16 mouse cellular contexts compared by ENCODE assay signal in the genomic region with DNA sequence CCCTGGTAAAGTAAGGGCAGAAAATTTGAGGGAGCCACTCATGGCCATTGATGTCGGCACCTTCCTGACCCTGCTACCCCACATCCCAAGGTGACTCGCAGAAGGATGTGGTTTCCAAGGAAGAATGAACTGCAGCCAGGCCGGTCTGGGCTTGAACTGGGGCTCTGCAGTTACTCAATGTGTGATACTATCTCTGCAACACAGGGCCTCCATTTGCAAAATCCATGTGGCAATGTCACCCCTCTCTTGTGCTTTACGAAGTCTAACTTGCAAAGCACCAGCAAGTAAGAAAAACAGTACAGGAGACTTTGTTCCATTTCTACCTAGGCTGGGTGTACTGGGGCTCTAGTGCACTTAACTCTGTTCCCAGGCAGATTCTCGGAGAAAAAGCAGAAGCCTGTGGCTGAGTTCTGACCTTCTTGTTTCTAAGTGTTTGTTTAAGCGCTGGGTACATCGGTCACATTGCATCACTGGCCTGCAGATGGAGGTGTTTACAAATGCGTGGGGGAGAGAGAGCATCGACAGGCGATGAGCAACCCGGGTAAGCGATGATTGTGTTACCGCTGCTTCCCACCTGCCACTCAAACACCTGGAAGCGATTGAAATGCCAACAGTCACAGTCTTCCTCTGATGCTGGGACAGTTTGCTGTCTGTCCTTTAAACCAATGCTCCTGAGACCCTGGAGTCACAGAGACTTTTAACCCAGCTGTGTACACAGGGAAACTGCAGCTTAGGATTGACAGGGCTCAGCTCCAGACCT. TPM values are rescaled to one million over a fixed set of nuclear protein-coding genes. Genes with fewer than 3 reads are reported as not detected.
A peak's percentile ranks its signal among the peaks of the same experiment; 100 is the strongest.
DNase-seq lines count a peak whose midpoint lies in the region; ATAC-seq and TF ChIP-seq lines count a peak whose summit lies in the region.
"Had no signal": no experiment of that assay in that cellular context is flagged by ENCODE, and none has a peak within 500 bp of the region (broad histone marks: within the 10 kb centered on the region; RNA-seq: fewer than 3 reads in every experiment).

No protein-coding gene starts in this region.

- H3K4me3 ChIP-seq in layer of hippocampus, adult 2 months: no peak overlapping the region
- no peak overlapping the region for H3K4me3 ChIP-seq in intestine, embryonic 16.5 days (ENCODE audit: low read length)
- H3K4me3 ChIP-seq: forebrain, embryonic 13.5 days; limb, embryonic 10.5 days had no signal

- no peak for DNase-seq in layer of hippocampus, adult 2 months (ENCODE audit: low spot score in 2 of 2)
- no peak for DNase-seq in layer of hippocampus, postnatal 25 days (ENCODE audit: extremely low spot score in 1 of 2, low spot score in 1 of 2)
- DNase-seq in frontal cortex, adult 2 months (ENCODE audit: extremely low spot score in 1 of 2, low spot score in 1 of 2): no peak
- DNase-seq in thymus, postnatal 25 days: no peak
- no peak for DNase-seq in gastrocnemius, postnatal 14 days
- DNase-seq: adrenal gland, postnatal 36 days; cerebellum, adult 18-20 months; gastrocnemius, postnatal 36 days; heart, postnatal 10 days; lung, postnatal 14 days; thymus, adult 18-20 months had no signal

- ATAC-seq in common myeloid progenitor, adult 5-6 weeks (replicated peaks; ENCODE audit: low read depth, poor library complexity, severe bottlenecking): peak; percentile 34; the same call in 1 of the 2 replicates
- peak; percentile 79 for ATAC-seq in intestine, embryonic 16.5 days
- peak; percentile 55 for ATAC-seq in megakaryocyte, adult 5-6 weeks (ENCODE audit: poor library complexity, severe bottlenecking)
- ATAC-seq: forebrain, embryonic 13.5 days had no signal

- H3K4me2 ChIP-seq in intestine, embryonic 16.5 days (ENCODE audit: low read depth, low read length): no peak overlapping the region
- H3K4me2 ChIP-seq: forebrain, embryonic 13.5 days had no signal

- no peak overlapping the region for H3K27ac ChIP-seq in layer of hippocampus, adult 2 months
- no peak overlapping the region for H3K27ac ChIP-seq in intestine, embryonic 16.5 days (ENCODE audit: low read length)
- H3K27ac ChIP-seq: forebrain, embryonic 13.5 days; limb, embryonic 10.5 days had no signal

- 0 out of 2 replicates have a peak, but pooled peaks have one; percentile 6 for TF ChIP-seq CTCF in layer of hippocampus, adult 2 months (conservative IDR thresholded peaks at IDR 0.05)

- intact Hi-C loops in gastrocnemius, postnatal 14 days (cut with DNase I; ENCODE audit: low total_unique reads): no loop called here

- 33% methylated on average over 14 of the region's 14 CpGs for WGBS in intestine, embryonic 16.5 days

- H3K9me3 ChIP-seq in intestine, embryonic 16.5 days (ENCODE audit: control insufficient read depth, low read length): no peaks in the 10 kb centered on the region
- H3K9me3 ChIP-seq: forebrain, embryonic 13.5 days; limb, embryonic 10.5 days had no signal

- H3K4me1 ChIP-seq in intestine, embryonic 16.5 days (ENCODE audit: control insufficient read depth, insufficient read depth, low read length): no peaks in the 10 kb centered on the region
- H3K4me1 ChIP-seq: forebrain, embryonic 13.5 days; limb, embryonic 10.5 days had no signal

- no peaks in the 10 kb centered on the region for H3K27me3 ChIP-seq in intestine, embryonic 16.5 days (replicated peaks; ENCODE audit: control insufficient read depth, insufficient read depth, low read length)
- H3K27me3 ChIP-seq: forebrain, embryonic 13.5 days had no signal

- H3K36me3 ChIP-seq in intestine, embryonic 16.5 days (ENCODE audit: control insufficient read depth, insufficient read depth, low read length): no peaks in the 10 kb centered on the region
- H3K36me3 ChIP-seq: limb, embryonic 10.5 days had no signal

- H3K9ac ChIP-seq in intestine, embryonic 16.5 days (ENCODE audit: low read depth, low read length): no peak overlapping the region
- H3K9ac ChIP-seq: forebrain, embryonic 13.5 days had no signal

RNA-seq across cellular contexts. Expression of gene Serpina11, which starts 0.8 kb away (rescaled TPM):
- not detected for total RNA-seq in layer of hippocampus, adult 2 months (2021)
- not detected for total RNA-seq in layer of hippocampus, postnatal 25 days (2021)
- not detected in 2 replicates for total RNA-seq in common myeloid progenitor, adult 5-6 weeks (2017)
- 0.09 and 0.38 TPM in 2 replicates for polyA plus RNA-seq in intestine, embryonic 16.5 days (2015; fragmentation: Nextera tagmentation; extraction: Ambion mirVana)
- total RNA-seq in megakaryocyte, adult 5-6 weeks (2015): 0.22 and 0.34 TPM in 2 replicates
- total RNA-seq in megakaryocyte, adult 5-6 weeks (2017): 0.77 and 1.3 TPM in 2 replicates
- polyA plus RNA-seq in frontal cortex, adult 2 months (2012; rRNA removed): not detected in 2 replicates
- not detected for total RNA-seq in gastrocnemius, postnatal 14 days (2021)
- total RNA-seq: adrenal gland, postnatal 36 days; gastrocnemius, postnatal 36 days; heart, postnatal 10 days had no signal
- polyA plus RNA-seq: forebrain, embryonic 13.5 days; limb, embryonic 10.5 days had no signal

RNA-seq across cellular contexts. Expression of gene Serpina9, which starts 24.6 kb away (rescaled TPM):
- not detected for total RNA-seq in layer of hippocampus, adult 2 months (2021)
- under 1 TPM; 0.17 to 0.23 TPM for total RNA-seq in layer of hippocampus, postnatal 25 days (2021)
- total RNA-seq in common myeloid progenitor, adult 5-6 weeks (2017): not detected in 2 replicates
- 0.04 TPM in 1 of 2 replicates, not detected in the other for polyA plus RNA-seq in intestine, embryonic 16.5 days (2015; fragmentation: Nextera tagmentation; extraction: Ambion mirVana)
- not detected in 2 replicates for total RNA-seq in megakaryocyte, adult 5-6 weeks (2015)
- total RNA-seq in megakaryocyte, adult 5-6 weeks (2017): not detected in 2 replicates
- polyA plus RNA-seq in frontal cortex, adult 2 months (2012; rRNA removed): 1.5 TPM in 2 replicates
- total RNA-seq in gastrocnemius, postnatal 14 days (2021): not detected
- total RNA-seq: adrenal gland, postnatal 36 days; gastrocnemius, postnatal 36 days; heart, postnatal 10 days had no signal
- polyA plus RNA-seq: forebrain, embryonic 13.5 days; limb, embryonic 10.5 days had no signal

RNA-seq across cellular contexts. Expression of gene Serpina1e, which starts 30.2 kb away (rescaled TPM):
- not detected for total RNA-seq in layer of hippocampus, adult 2 months (2021)
- not detected for total RNA-seq in layer of hippocampus, postnatal 25 days (2021)
- not detected in 2 replicates for total RNA-seq in common myeloid progenitor, adult 5-6 weeks (2017)
- 49.8 and 59.2 TPM in 2 replicates for polyA plus RNA-seq in intestine, embryonic 16.5 days (2015; fragmentation: Nextera tagmentation; extraction: Ambion mirVana)
- total RNA-seq in megakaryocyte, adult 5-6 weeks (2015): not detected in 2 replicates
- total RNA-seq in megakaryocyte, adult 5-6 weeks (2017): not detected in 2 replicates
- polyA plus RNA-seq in frontal cortex, adult 2 months (2012; rRNA removed): 0.34 TPM in 1 of 2 replicates, not detected in the other
- not detected for total RNA-seq in gastrocnemius, postnatal 14 days (2021)
- total RNA-seq: gastrocnemius, postnatal 36 days; heart, postnatal 10 days had no signal
- polyA plus RNA-seq: forebrain, embryonic 13.5 days; limb, embryonic 10.5 days had no signal

RNA-seq across cellular contexts. Expression of gene Serpina12, which starts 55.3 kb away (rescaled TPM):
- under 1 TPM in 1 of 2 experiments, not detected in 1; 0.13 TPM for total RNA-seq in layer of hippocampus, adult 2 months (2021)
- total RNA-seq in layer of hippocampus, postnatal 25 days (2021): not detected
- total RNA-seq in common myeloid progenitor, adult 5-6 weeks (2017): 0.05 TPM in 1 of 2 replicates, not detected in the other
- not detected in 2 replicates for polyA plus RNA-seq in intestine, embryonic 16.5 days (2015; fragmentation: Nextera tagmentation; extraction: Ambion mirVana)
- 0.05 and 0.07 TPM in 2 replicates for total RNA-seq in megakaryocyte, adult 5-6 weeks (2015)
- total RNA-seq in megakaryocyte, adult 5-6 weeks (2017): not detected in 2 replicates
- not detected in 2 replicates for polyA plus RNA-seq in frontal cortex, adult 2 months (2012; rRNA removed)
- total RNA-seq in gastrocnemius, postnatal 14 days (2021): not detected
- total RNA-seq: gastrocnemius, postnatal 36 days; heart, postnatal 10 days had no signal
- polyA plus RNA-seq: forebrain, embryonic 13.5 days; limb, embryonic 10.5 days had no signal
